Mouse (Mus musculus) embryonic facial prominence, embryonic 12.5 days (tissue): ENCODE measurements around the gene Ybx3. TPM values are rescaled to one million over a fixed set of nuclear protein-coding genes. Genes with fewer than 3 reads are reported as not detected.

Experiments used
- polyA plus RNA-seq: library from polyadenylated mRNA; unstranded; fragments of >200 nt; fragmentation: Nextera tagmentation; extraction: Ambion mirVana; gene quantifications from 2 replicates; pipeline ENCODE4 v1.2.1, GENCODE M21; 2016

The Ybx3 gene
- polyA plus RNA-seq, 1 experiment from 2014 or later = 40.3 TPM

Other genes starting within 250 kb of the Ybx3 start
- gene Klra2, start 141.1 kb downstream of the Ybx3 start, polyA plus RNA-seq = not detected in 2 replicates
- gene Magohb, start 95.2 kb downstream of the Ybx3 start, polyA plus RNA-seq = 60.7 and 65.2 TPM in 2 replicates
- 1.8 and 2.6 TPM in 2 replicates for gene Styk1, start 34.9 kb downstream of the Ybx3 start, polyA plus RNA-seq
- not detected in 2 replicates for gene 5430401F13Rik, start 97.9 kb upstream of the Ybx3 start, polyA plus RNA-seq
- not detected in 2 replicates for gene Gm6619, start 97.9 kb upstream of the Ybx3 start, polyA plus RNA-seq
- not detected in 2 replicates for gene Tas2r130, start 242.4 kb upstream of the Ybx3 start, polyA plus RNA-seq